Mouse (Mus musculus) R1 (cell line): ENCODE measurements around the gene Hsf5.

Source experiments
- DNase-seq: peaks from one replicate; pipeline ENCODE4 v3.0.0-alpha.2; 2018; ENCODE audit warnings: low read depth, low spot score

The Hsf5 gene

DNA sequence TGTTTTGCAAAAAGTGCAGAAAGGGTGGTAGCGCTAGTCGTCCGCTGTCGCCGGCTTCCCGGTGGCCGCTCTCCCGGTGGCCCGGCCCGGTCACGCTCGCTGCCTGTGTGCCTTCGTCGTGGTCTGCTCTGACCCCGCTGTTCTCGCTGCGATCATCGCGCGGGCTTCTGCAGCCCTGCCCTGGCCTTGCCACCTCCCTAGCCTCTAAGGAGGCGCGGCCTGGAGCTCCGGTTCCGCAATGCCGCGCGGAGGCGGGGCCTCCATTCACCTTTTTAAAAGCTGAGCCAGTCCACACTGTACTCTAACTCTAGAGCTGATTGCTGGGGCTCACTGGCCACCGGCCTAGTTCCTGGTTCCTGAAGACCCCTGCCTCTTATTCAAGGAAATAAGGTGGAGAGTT is 22.2 kb downstream of the Hsf5 start:
- DNase-seq: peak; percentile 69

DNA sequence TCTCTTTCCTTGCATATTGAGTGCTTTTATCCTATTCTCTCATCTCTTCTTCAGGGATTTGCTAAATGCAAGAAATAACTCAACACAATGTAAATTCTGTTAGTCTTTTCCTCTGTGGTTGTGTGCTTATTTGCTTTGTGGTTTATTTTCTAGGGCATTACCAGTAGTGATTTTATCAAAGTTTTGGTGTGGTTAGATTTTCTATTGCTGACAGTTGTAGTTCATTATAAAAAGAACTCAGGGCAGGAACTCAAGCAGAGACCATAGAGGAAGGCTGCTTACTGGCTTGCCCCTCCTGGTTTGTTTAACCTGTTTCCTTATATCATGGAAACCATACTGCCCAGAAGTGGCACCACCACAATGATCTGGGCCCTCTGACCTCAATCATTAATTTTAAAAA is 25.9 kb downstream of the Hsf5 start:
- no peak for DNase-seq

DNA sequence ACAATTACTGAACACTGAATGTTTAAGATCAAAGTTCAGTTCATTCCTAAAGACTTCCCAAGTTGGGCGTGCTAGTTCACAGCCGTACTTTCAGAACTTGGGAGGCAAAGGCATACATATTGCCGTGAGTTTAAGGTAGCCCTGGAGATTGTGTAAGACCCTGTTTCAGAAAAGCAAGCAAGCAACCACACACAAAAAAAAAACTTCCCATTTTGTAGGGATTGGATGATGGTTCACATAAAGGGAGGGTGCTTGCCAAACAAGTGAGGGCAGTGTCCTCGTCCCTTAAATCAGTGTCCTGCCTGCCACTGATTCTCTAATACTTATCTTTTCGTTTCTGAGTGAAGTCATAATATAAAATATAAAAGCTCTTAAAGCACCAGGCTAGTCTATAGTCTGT is 37.7 kb downstream of the Hsf5 start:
- no peak for DNase-seq

DNA sequence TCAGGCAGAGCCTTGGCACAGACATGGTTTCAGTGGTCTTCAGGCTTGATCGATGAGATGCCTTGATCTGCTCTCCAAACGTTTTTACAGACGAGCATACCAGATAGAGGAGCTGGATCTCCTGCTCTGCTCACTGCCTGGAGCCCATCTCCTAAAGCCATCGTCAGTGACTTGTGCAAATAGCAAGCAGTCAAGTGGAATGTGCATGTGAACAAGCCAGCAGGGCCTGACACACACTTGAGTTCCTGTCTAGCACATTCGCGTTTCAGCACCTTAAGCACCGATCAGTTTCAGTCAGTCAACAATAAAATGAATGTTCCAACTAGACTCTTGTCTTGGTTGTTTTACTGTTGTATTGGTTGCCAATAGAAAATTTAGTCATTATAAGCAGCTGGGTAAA is 42.3 kb downstream of the Hsf5 start:
- DNase-seq: no peak

DNA sequence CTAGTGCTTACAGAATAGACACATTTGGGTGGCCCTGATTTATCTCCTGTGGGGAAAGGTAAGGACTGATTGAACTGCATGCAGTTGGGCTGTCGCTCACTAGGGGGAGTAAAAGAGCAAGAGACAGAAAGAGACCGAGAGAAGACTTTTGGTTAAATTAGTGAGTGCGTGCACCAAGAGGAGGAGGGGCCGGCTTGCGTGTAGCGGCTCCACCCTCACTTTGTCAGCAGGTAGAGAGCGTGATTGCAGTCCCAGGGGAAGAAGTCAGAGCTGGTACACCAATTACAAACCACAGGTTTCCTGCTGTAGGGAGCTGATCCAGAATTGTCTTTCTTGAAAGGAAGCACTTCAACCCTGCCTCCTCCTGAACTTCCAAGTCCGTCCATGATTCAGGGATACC is 45.4 kb downstream of the Hsf5 start, which contains the start of gene Rnf43:
Gene Rnf43, plus strand, starts transcription at position 316 of the 400 bp plus-strand sequence.
- DNase-seq: peak; percentile 92

DNA sequence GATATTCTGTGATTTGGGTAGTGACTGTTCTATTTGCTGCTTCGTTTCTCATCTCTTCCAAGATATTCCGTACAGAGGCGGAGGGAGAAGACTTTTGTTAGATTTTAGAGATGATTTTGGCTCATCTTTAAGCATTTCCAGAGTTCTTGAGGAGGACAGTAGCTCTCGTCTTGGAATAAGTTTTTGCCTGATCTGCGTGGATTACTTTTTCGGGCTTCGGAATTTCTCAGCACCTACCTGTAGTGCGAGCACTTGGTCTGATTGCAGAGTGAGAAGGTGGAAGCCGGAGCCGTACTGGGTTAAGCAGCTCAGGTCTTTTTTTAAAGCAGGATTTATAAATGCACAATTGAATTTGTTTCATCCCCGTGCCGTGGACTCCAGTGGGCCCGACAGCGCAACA is 45.9 kb downstream of the Hsf5 start:
- no peak for DNase-seq

DNA sequence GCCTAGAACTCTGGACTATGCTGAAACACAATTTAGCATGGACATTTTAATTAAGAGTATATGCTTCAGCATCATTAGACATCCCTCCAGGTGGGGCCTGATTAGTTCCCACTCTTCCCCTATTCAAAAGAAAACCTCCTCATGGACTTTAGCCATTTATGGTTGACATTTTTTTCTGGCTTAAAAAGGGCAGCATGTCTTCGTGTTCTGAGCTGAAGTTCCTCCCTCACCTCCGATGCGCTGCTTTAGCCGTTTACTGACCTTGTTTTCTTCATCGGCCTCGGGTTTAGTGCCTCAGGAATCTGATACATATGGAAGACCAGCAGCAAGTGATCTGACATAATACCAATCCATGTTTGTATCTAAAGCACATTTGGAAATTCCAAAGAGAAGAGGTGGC is 47.0 kb downstream of the Hsf5 start:
- DNase-seq: no peak

DNA sequence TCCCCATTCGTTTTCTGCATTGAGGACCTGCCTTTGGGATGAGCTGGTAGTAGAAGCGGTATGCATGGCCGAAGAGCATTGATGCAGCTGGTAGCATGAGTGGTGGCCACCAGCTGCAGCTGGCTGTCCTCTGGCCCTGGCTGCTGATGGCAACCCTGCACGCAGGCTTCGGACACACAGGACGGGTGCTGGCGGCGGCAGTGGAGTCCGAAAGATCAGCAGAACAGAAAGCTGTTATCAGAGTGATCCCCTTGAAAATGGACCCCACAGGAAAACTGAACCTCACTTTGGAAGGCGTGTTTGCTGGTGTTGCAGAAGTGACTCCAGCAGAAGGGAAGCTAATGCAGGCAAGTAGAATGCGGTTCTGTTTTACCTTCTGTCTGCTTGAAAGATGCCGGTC is 47.6 kb downstream of the Hsf5 start:
- no peak for DNase-seq

DNA sequence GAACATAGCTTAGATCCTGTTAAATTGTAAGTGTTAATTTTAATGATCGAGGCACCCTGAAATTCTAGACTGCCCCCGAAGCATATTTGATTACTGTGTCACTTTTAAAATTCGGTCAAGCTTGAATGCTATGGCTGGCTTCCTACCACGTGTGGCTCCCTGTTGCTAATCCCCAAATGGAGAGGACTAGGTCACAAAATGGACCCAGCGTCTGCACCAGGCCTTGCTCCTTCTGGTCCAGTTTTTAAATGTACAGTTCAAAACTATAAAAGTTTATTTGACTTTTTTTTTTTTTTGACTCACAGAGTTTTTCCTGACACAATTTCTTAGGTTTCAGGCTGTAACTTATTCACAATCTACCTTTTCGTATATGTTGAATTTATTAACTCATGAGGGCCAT is 48.3 kb downstream of the Hsf5 start:
- DNase-seq: no peak

DNA sequence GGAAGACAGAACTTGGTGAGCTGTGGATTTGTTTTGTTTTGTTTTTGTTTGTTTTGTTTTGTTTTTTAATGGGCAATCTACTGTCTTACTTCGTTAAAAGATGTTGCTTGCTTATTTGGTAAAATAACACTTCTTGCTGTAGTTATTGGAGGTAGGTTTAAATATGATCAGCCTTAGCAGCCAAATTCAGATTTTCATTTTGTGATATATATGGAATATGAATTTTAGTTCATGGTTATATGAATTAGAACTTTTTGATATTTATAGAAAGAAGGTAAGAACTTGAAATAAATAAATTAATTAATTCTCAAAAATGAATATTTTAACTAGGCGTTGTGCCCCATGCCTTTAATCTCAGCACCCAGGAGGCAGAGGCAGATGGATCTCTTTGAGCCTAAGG is 48.7 kb downstream of the Hsf5 start:
- no peak for DNase-seq

DNA sequence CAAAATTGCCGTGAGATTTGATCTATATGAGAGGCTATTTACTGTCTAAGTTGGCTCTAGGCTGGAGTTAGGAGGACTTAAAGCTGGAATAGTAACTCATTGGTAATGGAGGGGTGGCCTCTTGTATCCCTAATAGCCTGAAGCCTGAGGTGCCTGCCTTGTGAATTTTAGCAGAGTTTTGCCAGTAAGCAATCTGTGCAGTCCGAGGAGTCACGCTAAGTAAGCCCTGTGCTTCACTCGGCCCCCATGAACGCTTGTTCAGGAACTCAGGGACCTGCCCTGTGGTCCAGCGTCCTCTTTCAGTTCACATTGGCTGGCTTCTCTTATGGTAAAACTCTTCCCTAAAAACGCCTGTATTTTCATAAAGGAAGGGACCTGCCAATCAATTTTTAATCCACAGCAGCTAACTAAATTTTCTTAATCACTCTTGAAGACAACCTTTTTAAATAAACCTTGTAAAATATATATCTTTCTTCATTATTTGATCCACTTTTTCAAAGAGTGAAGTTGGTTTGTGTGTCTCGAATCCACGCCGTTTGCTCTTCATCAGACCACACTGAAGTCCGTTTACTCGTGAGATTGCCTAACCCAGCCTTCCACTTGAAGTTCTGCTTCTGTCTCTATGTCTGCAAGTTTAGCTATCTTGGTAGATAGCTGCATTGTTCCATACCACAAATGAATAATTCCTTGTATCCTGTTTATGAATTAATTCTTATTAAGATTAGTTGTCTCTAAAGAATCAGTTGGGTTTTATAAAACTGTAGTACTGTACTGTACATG is 49.5 kb downstream of the Hsf5 start:
- DNase-seq: no peak

DNA sequence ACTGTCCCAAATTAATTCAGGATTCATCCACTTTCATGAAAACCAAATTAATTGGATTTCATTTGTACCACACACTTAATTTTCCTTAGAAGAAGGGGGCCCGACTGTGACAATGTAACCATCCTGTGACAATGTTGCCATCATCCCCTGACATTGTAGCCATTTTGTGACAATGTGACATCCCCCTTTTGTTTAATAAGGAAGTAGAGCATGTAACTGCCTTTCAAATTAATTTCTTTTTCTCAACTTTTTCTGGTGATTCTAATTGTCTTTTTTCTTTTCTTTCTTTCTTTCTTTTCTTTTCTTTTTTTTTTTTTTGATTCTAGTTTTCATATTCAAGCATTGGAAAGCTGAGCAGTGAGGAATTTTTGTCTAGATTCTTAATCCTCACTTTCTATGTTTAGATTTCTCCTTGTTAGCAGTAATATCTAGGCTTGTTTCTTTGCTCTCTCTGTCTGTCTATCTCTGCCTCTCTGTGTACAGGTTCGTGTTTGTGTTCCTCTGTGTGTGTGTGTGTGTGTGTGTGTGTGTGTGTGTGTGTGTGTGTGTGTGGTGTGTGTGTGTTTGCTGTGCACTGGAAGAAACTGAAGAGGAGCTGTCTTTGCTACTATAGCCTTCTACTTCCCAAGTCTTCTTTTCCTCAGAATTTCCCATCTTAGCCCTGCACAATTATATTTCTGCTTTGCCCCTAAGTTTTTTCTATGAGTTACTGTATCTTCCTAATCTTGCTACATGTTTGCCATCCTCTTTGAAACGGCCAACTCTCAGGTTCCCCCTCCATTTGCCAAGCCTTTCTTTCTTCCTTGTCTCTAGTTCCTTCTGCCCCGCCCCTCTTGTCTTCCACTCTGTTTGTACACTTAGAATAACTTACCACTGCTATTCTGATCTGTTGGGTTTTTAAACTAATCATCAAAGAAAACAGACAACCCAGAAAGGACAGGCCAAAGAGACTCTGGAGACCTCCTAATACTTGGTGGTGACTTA is 50.4 kb downstream of the Hsf5 start:
- DNase-seq: no peak

DNA sequence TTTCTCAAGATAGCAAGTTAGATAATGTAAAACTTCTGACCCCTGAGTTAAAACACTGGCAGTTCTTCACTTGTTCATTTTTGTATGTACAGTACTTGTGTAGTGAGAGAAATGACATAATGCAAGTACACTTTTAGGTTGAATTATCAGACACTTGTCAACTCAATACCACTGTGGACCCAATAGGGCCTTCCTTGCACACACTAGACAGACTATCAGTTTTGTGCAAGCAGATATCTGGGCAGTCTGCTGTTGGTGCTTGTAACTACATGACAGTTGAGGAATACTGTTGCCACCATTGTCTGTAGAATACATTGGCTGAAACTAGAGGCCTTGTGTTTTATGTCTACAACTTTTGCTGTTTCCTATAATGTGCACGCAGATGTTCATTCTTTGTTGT is 56.3 kb downstream of the Hsf5 start:
- DNase-seq: no peak

DNA sequence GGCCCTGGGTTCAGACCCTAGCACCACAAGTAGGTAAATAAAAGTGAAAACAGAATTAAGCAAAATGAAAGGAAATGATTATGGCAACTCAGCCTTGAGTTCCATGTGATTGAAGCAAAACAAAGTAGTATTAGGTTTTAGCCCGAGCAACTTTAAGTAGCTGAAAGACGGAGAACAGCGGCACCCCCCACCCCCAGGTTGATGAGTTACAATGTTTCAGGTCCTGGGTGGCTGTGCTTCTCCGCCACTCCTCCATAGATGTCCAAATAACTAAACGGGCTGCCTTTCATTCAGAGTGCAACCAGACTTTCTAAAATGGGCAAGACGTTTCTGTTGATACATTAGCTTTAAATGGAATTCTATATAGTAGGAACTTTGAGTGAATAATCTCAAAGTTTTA is 58.6 kb downstream of the Hsf5 start:
- no peak for DNase-seq

DNA sequence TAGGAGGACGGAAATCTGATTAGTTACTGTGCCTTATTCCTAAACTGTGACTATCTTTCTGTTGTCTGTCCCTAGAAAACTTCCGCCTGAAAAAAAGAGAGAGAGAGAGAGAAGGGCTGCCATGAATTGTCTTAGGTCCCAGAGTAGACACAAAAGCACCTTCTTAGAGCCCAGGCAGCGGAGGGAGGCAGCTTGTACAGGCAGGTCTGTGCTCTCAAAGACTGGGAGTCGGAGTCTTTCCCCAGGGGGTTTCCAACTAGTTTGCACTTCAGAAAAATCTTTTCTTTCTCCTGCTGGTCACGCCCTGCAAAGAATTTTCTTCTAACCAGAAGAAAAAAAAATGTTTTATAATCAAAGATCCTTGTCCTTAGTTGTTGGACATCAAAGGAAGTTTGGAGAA is 60.8 kb downstream of the Hsf5 start:
- peak; percentile 54 for DNase-seq

DNA sequence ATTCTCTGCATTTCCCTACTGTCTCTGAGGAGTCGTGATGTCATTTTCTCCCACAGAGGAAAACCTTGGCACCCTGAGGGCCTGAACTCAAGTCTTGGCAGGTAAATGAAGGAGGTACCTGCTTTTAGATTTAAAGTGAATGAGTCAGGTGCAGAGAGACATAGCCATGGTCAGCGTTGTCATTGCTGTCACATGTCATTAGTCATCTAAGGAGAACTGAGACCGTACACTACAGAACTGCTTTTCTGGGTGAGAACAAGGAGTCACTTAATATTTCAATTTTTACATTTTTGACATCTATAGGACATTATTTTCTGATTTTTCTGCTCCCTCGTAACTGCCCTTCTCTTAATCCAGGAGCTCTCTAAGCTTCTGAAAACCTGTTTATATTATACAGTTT is 61.6 kb downstream of the Hsf5 start:
- no peak for DNase-seq

DNA sequence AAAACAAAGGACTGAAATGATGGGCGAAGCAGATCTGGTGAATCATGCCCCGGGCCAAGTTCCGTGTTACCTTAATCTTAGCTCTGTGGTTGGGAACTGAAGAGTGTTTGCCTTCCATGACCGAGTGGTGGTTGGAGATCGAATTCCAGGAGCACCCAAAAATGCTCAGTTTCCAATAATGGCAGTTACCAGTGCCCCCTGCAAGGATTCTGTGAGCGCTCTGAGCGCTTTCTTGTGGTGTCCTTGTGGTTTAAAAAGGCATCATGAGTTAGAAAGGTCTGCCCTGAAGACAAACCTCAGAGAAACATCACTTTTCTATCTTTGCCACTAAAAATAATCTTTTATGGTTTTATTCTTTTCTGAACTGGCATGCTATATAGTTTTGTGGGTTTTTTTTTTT is 62.0 kb downstream of the Hsf5 start:
- no peak for DNase-seq

DNA sequence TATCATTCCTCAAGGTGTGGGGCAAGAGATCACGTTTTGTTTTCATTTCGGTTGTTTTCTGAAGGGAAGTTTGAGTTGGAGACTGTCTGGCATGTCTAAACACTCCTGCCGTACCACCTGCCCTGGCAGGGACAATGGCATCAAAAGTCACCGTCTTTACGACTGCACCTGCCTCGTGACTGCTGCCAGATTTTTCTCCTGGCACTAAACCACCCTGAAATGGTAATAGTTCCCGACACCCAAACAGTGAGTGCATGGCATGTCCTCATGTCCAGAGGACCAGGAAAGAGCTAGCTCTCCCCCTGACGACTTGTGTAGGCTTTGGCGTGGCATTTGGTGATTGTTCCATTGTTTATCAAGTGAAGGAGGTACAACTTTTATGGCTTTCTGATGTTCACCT is 63.8 kb downstream of the Hsf5 start:
- no peak for DNase-seq

DNA sequence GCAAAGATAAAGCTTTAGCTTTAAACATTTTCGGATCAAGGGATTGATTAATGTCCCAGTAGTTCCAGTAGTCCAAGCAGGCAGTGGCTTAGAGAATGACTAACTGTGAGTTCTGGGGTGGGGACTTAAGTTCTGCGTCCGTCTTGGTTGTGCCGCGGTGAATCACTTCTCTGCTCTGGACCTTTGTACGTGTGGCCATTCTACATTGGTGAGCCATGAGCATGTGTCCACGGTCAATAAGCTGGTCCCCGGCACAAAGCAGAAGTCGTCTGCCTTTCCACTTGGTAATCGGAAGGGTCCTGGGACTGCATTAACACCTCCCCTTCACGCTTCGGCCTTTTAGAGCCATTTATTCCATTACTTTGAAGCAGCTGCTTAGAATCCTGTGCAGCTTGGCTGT is 65.1 kb downstream of the Hsf5 start:
- no peak for DNase-seq

DNA sequence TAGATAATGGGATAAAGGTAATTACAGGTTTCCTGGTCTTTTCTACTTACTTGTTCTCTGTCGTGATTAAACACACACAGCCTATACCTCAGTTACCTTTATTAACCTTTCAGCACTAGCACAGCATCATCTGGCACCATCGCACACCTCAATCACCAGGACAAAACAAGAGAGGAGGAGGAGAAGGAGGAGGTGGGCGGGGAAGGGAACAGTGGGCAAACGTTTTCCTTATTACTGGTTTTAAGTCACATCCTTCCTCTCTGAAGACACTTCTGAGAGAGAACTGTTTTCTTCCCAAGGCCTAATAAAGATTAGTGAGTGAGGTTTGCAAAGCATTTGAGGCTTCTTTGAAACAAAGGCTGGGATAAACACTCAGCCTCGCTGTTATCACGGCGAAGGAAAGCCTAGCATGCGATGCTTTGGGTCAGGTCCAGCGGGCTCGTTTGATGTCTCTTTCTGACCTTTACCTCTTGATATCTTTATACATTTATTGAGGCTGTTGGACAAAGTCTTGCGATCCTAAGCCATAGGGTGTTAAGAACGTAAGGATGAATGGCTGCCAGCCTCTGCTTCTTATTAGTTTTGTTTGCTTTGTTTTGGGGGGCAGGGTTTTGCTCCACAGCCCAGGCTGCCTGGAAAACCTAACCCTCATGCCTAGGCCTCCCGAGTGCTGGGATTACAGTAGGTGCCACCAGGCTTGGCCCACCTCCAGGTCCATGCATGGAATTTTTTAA is 66.0 kb downstream of the Hsf5 start:
- no peak for DNase-seq

DNA sequence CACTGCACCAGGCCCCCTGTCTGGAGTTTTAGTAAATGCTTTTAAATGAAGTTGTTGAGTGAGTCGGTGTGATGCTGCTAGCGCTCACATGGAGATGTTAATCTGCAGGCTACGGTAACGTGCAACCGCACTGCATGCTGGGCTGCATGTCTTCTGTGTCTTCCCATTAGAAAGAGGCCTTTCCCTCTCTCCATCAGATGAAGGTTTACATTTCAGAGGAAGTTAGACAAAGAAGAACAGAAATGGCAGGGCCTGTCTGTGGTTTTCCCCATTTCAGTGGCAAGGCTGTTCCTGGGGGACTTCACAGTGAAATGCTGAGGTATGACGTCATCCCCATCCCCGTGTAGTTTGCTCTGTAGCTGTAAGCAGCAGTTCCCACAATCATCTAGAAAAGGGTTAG is 69.4 kb downstream of the Hsf5 start:
- DNase-seq: peak; percentile 31
